Mouse (Mus musculus): Measurements from ENCODE around the gene Prr5. TPM values are rescaled to one million over a fixed set of nuclear protein-coding genes. Genes with fewer than 3 reads are reported as not detected.

Prr5 gene
- polyA plus RNA-seq, 1 experiment from 2014 or later: 27.8 TPM

DNA sequence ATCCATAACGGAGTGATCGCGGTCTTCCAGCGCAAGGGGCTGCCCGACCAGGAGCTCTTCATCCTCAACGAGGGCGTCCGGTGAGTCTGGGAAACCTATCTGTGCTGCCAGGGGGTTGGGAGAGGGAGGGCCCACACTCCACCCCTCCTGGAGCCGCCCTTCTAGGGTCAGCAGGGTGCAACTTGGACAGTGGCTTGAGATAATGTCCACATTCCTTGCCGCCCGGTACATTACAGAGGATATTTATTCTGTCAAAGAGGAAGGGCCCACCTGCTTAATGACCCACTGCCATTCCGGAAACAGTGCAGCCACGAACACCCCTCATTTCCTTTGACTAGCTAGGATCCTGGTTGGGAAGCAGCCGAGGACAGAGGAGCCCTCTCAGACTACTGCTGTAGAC is 18.5 kb downstream of the Prr5 start:
- DNase-seq (peak; percentile 22), ATAC-seq (ENCODE audit: insufficient read depth) (no peak)
- Histone ChIP-seq H3K27ac (ENCODE audit: low read depth) (no peak overlapping the region; the same call in 1 of the 2 replicates), H3K4me1 (ENCODE audit: insufficient read depth) (0 out of 2 replicates have a peak, but pooled peaks cover 3% of the 10 kb centered on the region), H3K36me3 (ENCODE audit: insufficient read depth) (peaks cover 39% of the 10 kb centered on the region), H3K4me3 (ENCODE audit: low read depth, low read length) (no peak overlapping the region), H3K4me2 (no peak overlapping the region), H3K9me3 (ENCODE audit: low read depth, low read length) (no peaks in the 10 kb centered on the region), H3K9ac (no peak overlapping the region), H3K27me3 (ENCODE audit: insufficient read depth, low read length) (no peaks in the 10 kb centered on the region)
- WGBS: 43% methylated on average over 14 of the region's 14 CpGs
- TF ChIP-seq CTCF (IDR thresholded peaks at IDR 0.05; ENCODE audit: low read depth): no peak

DNA sequence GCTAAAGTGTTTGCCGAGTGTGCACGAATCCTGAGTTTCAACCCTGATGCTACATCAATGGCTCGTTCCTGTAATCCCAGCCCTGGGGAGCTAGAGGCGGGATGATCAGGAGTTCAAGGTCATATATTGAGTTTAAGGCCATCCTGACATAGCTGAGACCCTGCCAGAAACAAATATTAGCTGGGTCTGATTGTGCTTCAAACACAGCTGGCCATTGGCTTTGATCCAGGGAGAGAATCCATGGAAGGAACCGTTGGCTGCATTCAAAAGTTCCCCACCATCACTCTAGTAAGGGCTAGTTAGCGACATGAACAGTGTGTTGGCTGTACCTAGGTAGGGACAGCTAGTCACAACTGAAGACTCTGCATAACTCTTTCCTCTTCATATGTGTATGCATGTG is 19.9 kb downstream of the Prr5 start:
- peak; percentile 75 for DNase-seq
- H3K4me1 ChIP-seq (ENCODE audit: insufficient read depth): 0 out of 2 replicates have a peak, but pooled peaks cover 3% of the 10 kb centered on the region
- 0 out of 2 replicates have a peak, but pooled peaks have one; percentile 10 for ATAC-seq (ENCODE audit: insufficient read depth)
- H3K4me3 ChIP-seq (ENCODE audit: low read depth, low read length): no peak overlapping the region
- H3K36me3 ChIP-seq (ENCODE audit: insufficient read depth): peaks cover 49% of the 10 kb centered on the region
- no peaks in the 10 kb centered on the region for H3K27me3 ChIP-seq (ENCODE audit: insufficient read depth, low read length)
- no peak overlapping the region for H3K9ac ChIP-seq
- no peak for TF ChIP-seq CTCF (IDR thresholded peaks at IDR 0.05; ENCODE audit: low read depth)
- no peaks in the 10 kb centered on the region for H3K9me3 ChIP-seq (ENCODE audit: low read depth, low read length)
- no peak overlapping the region for H3K4me2 ChIP-seq
- H3K27ac ChIP-seq (ENCODE audit: low read depth): no peak overlapping the region
- WGBS: 56% methylated on average over 6 of the region's 6 CpGs

DNA sequence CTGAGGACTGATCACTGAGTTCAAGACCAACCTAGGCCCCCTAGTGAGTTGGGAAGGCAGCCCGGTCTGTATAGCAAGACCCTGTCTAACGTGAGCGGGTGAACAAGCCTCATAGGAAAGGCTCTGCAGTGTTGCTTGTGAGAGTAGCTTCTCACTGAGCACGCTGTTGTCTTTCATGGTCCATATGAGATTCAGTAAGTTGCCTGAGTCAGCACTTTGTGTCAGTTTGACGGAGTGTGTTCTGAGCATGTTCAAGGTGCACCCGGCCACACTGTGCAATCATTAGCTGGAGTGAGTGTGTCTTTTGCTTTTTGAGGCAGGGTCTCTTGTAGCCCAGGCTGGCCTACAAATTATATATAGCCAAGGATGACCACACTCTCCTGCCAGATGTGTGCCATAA is 22.1 kb downstream of the Prr5 start:
- DNase-seq (no peak), ATAC-seq (ENCODE audit: insufficient read depth) (no peak)
- H3K4me2 ChIP-seq: no peak overlapping the region
- no peak overlapping the region for H3K9ac ChIP-seq
- no peak overlapping the region for H3K4me3 ChIP-seq (ENCODE audit: low read depth, low read length)
- H3K9me3 ChIP-seq (ENCODE audit: low read depth, low read length): no peaks in the 10 kb centered on the region
- H3K27ac ChIP-seq (ENCODE audit: low read depth): no peak overlapping the region
- TF ChIP-seq CTCF (IDR thresholded peaks at IDR 0.05; ENCODE audit: low read depth): no peak
- 0 out of 2 replicates have a peak, but pooled peaks cover 3% of the 10 kb centered on the region for H3K4me1 ChIP-seq (ENCODE audit: insufficient read depth)
- H3K36me3 ChIP-seq (ENCODE audit: insufficient read depth): peaks cover 58% of the 10 kb centered on the region
- no peaks in the 10 kb centered on the region for H3K27me3 ChIP-seq (ENCODE audit: insufficient read depth, low read length)
- WGBS: 90% methylated on average over 6 of the region's 6 CpGs

DNA sequence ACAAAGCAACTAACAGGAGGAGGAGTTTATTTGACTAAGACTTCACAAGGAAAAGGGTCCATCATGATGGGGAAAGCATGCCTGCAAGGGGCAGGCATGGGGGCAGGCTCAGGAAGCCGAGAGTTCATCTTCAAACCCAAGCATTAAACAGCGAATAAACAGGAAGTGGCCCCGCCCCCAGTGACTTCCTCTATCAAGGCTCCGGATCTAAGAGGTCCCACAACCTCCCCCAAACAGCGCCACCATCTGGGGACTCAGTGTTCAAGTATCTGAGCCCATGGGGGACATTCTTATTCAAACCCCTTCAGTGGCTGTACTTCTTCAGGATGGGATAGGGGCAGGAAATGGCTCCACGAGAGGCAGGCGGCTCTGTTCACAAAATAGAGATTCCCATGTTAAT is 23.2 kb downstream of the Prr5 start:
- TF ChIP-seq CTCF (IDR thresholded peaks at IDR 0.05; ENCODE audit: low read depth): no peak

DNA sequence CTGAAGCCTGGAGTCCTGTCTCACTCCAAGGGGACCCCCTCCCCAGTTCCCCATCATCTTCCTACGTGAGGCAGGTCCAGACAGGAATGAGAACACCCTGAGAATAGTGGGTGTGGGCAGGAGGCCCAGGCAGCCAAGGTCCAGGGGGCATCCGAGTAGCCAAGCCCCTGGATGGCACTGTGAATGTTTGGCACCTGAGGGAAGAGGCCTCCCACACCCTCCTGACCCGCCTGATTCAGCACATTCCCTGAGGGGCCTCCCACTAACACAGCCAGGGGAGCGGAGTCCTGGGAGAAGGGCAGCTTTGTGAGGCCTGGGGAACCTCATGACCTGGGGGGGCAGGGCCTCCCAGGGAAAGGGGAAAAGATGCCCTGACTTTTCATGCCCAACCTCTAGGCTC is 26.6 kb downstream of the Prr5 start:
- ATAC-seq (ENCODE audit: insufficient read depth): no peak
- H3K9me3 ChIP-seq (ENCODE audit: low read depth, low read length): no peaks in the 10 kb centered on the region
- no peak overlapping the region for H3K4me3 ChIP-seq (ENCODE audit: low read depth, low read length)
- WGBS: 62% methylated on average over 4 of the region's 4 CpGs
- no peak overlapping the region for H3K9ac ChIP-seq
- peaks cover 76% of the 10 kb centered on the region for H3K36me3 ChIP-seq (ENCODE audit: insufficient read depth)
- H3K4me2 ChIP-seq: no peak overlapping the region
- no peaks in the 10 kb centered on the region for H3K4me1 ChIP-seq (ENCODE audit: insufficient read depth)
- no peak overlapping the region for H3K27ac ChIP-seq (ENCODE audit: low read depth)
- TF ChIP-seq CTCF (IDR thresholded peaks at IDR 0.05; ENCODE audit: low read depth): no peak
- no peak for DNase-seq
- no peaks in the 10 kb centered on the region for H3K27me3 ChIP-seq (ENCODE audit: insufficient read depth, low read length)

More for the DNA sequence above, 23.2 kb downstream of the Prr5 start:
- Histone ChIP-seq H3K36me3 (ENCODE audit: insufficient read depth) (peaks cover 69% of the 10 kb centered on the region), H3K27ac (ENCODE audit: low read depth) (no peak overlapping the region), H3K27me3 (ENCODE audit: insufficient read depth, low read length) (no peaks in the 10 kb centered on the region), H3K9me3 (ENCODE audit: low read depth, low read length) (no peaks in the 10 kb centered on the region), H3K9ac (no peak overlapping the region), H3K4me1 (ENCODE audit: insufficient read depth) (0 out of 2 replicates have a peak, but pooled peaks cover 3% of the 10 kb centered on the region), H3K4me2 (no peak overlapping the region), H3K4me3 (ENCODE audit: low read depth, low read length) (no peak overlapping the region)
- DNase-seq (no peak), ATAC-seq (ENCODE audit: insufficient read depth) (no peak)
- WGBS: 86% methylated on average over 7 of the region's 7 CpGs

DNA sequence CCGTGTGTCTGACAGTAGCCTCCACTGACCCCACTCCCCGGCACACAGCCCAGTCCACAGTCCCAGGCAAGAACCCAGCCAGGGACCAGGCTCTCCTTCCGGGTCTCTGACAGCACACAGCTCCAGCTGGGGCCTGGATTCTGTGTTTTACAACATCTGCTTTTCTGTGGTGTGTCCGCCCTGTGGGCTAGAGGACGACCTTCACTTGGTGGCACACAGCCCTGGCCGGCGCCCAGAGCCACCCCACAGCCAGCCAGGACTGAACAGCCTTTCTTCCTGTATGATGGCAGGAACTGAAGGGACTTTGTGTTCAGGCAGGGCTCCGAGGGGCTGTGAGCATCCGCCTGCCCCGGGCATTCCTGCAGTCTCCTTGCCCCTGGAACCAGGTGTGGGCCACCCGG is 28.2 kb downstream of the Prr5 start:
- no peak for TF ChIP-seq CTCF (IDR thresholded peaks at IDR 0.05; ENCODE audit: low read depth)
- no peak for DNase-seq
- Histone ChIP-seq H3K27me3 (ENCODE audit: insufficient read depth, low read length) (no peaks in the 10 kb centered on the region), H3K4me2 (no peak overlapping the region), H3K4me1 (ENCODE audit: insufficient read depth) (no peaks in the 10 kb centered on the region), H3K9ac (no peak overlapping the region), H3K4me3 (ENCODE audit: low read depth, low read length) (no peak overlapping the region), H3K27ac (ENCODE audit: low read depth) (no peak overlapping the region), H3K9me3 (ENCODE audit: low read depth, low read length) (no peaks in the 10 kb centered on the region), H3K36me3 (ENCODE audit: insufficient read depth) (peaks cover 75% of the 10 kb centered on the region)
- 63% methylated on average over 11 of the region's 11 CpGs for WGBS
- no peak for ATAC-seq (ENCODE audit: insufficient read depth)

DNA sequence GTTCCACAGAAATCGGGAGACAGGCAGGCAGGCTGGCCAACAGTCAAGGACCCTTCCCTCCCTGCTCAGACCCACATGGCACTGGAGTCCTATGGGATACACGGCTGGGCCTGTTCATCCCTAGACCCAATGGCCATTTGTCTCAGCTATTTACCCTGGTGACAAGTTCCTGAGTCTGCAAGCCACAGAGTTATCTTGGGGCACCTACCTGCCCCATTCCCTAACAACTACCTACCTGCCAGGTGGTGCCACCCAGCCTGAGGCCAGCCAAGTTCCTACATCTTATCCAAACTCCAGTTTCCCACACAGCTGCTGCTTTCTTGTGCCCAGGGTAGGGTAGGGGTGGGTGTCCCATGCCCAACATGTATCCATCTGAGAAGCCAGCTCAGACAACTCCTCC is 28.8 kb downstream of the Prr5 start:
- DNase-seq (no peak), ATAC-seq (ENCODE audit: insufficient read depth) (no peak)
- Histone ChIP-seq H3K9me3 (ENCODE audit: low read depth, low read length) (no peaks in the 10 kb centered on the region), H3K4me2 (no peak overlapping the region), H3K27ac (ENCODE audit: low read depth) (no peak overlapping the region), H3K27me3 (ENCODE audit: insufficient read depth, low read length) (no peaks in the 10 kb centered on the region), H3K4me3 (ENCODE audit: low read depth, low read length) (no peak overlapping the region), H3K4me1 (ENCODE audit: insufficient read depth) (no peaks in the 10 kb centered on the region), H3K9ac (no peak overlapping the region), H3K36me3 (ENCODE audit: insufficient read depth) (peaks cover 78% of the 10 kb centered on the region)
- TF ChIP-seq CTCF (IDR thresholded peaks at IDR 0.05; ENCODE audit: low read depth): no peak
- WGBS: 67% methylated on average over 2 of the region's 2 CpGs
